Mouse (Mus musculus): ENCODE measurements around the gene Pqlc2. TPM values are rescaled to one million over a fixed set of nuclear protein-coding genes. Genes with fewer than 3 reads are reported as not detected.

The Pqlc2 gene
- total RNA-seq, 2 experiments from 2014 or later: 6.4 to 7.4 TPM

GRCm38 (mm10) chr4:139309651-139310050 is 857 bp downstream of the Pqlc2 start:
- intact Hi-C loops (cut with DNase I): no loop called here
- no peak for DNase-seq

DNA sequence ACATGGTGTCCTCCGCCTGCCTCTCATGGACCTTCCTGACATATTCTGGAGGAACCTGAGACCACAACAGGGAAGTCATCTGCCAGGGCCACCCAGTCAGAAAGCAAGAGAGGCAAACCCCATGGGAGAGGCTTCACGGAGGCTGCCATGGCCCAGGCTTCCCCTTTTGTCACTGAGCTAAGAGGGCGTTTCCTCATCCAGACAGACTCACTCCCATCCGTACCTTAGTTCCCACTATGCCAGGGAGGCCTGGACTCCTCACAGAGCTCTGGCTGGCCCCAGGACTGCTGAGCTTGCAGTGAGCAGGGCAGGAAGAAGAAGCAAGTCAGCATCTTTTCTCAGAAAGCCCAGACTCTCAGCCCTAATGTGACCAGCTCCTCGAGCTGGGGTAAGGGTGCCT is 2.6 kb downstream of the Pqlc2 start:
- DNase-seq: no peak
- intact Hi-C loops (cut with DNase I): no loop called here

DNA sequence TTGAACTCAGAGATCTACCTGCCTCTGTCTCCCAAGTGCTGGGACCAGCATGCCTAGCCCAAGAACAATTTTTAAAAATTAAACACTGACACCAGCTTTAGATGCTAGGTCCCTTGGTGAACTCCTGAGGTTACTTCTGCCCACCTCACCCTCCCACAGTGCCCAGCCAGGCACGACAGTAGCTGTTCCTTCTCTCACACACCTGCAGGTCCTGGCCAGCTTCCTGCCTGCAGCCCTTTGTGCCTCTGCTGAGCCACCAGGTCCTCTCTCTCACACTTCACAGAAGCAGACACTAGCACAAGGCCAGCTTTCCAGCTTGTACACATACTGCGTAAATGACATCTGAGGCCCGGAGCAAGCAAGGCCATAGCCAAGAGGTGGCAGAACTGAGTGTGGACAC is 5.0 kb downstream of the Pqlc2 start:
- no peak for DNase-seq
- intact Hi-C loops (cut with DNase I): no loop called here

DNA sequence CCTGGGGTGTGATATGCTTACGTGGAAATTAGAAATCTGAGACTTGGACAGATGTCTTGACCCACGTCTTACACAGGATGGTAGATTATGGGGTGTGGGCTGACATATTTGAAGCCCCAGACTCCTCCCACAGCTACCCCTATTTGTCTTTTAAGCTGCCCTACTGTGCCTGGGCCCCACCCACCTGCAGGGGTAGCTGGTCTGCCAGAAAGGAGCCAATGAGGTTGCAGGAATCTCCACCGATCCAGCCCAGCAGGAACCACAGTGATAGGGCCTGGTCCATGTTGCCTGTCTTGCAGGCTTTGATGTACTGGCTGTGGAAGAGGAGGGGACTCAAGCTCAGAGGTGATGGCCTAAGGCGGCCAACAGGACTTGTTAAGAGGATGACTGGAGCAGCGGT is 8.3 kb downstream of the Pqlc2 start:
- intact Hi-C loops (cut with DNase I): no loop called here
- DNase-seq: no peak

- intact Hi-C loops (cut with DNase I): no loop called here
- no peak for DNase-seq
Observed at GRCm38 (mm10) chr4:139301780-139302179, 8.7 kb downstream of the Pqlc2 start.

DNA sequence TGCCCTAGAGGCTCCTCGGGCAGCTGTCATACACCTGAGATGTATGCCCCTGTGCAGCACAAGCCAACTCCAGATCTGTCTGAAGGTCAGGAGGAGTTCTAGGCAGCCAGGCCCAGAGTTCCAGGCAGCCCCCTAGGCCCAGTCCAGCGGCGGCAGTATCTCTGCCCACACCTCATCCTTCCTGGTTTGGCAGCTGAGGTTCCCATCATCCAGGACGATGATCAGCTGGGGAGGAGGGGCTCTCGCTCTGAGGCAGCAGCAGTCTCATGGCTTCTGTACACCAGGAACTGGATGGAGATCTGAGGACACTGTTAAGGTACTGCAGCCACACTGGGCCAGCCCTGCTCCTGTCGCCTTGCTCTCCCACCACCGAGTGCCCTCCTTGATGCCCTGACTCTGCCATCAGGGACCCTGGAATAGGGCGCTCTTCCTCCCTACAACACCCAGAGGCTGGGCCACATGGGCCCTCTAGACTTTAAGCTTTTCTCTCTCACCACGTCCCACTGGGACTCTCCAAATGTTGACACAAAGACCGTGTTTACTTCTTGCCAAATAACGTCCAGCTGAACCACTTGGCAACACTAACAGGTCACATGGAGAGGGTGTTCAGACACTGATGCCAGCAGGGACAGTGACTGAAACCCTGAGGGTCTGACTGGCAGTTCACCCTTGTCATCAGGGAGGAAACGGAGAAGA is 11.7 kb downstream of the Pqlc2 start:
- no peak for DNase-seq
- intact Hi-C loops (cut with DNase I): no loop called here

DNA sequence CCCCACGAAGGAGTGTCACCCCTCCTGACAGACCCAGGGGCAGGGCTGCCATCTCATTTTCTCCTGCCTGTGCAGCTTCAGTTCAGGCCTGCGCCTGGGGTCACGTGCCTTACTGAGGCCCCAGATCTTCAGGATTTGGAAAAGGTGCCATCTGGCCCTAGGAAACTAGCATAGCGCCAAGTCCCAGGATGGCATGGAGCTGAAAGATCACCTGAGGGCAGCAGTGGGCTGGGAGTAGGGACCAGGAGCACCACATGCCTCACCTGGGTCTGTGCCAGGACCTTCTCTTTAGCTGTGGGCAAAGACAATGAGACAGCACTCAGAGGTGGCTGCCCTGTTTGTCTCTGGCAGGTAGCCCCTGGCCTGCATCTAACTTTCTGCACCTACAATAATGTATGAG is 12.9 kb downstream of the Pqlc2 start:
- DNase-seq: peak; percentile 45 to 62
- intact Hi-C loops (cut with DNase I): no loop called here

GRCm38 (mm10) chr4:139292038-139292437 is 18.5 kb downstream of the Pqlc2 start:
- no peak for DNase-seq
- intact Hi-C loops (cut with DNase I): no loop called here

DNA sequence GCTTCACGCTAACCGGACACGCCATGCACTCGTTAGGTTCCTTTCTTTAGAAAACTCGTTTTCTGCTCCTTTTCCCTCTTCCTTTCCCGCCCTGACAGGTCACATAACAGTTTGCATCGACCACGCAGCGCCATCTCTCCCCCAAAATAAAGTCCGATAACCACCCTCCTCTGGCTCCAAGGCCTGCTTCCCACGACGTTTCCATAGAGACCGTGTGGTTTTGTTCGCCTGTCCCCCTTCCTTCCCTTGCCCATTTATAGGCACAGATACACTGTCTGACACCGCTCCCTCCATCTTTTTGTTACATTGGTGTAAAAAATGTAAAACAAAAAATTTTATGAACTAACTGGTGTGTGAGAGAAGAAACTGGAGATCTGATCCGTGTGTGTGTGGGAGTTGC is 19.4 kb downstream of the Pqlc2 start:
- no peak for DNase-seq
- intact Hi-C loops (cut with DNase I): no loop called here

DNA sequence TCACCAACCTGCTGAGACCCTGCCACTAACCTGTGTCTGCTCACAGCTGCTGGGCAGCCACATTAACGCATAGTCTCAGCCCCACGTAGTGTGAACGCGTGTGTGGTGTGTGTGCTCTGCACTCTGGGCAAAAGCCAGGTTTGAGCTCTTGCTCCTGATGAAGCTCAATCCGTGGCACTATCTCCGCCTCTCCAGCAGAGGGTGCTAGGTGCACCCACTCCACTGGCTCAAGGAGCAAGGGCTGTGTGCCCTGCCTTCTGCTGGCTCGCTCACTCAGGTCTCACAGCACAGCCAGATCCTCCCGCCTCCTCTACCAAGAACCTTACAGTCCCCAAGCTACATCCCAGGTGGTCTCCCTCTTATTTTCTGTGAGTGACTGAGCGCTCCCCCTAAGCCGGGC is 21.5 kb downstream of the Pqlc2 start:
- peak; percentile 37 to 45 for DNase-seq

DNA sequence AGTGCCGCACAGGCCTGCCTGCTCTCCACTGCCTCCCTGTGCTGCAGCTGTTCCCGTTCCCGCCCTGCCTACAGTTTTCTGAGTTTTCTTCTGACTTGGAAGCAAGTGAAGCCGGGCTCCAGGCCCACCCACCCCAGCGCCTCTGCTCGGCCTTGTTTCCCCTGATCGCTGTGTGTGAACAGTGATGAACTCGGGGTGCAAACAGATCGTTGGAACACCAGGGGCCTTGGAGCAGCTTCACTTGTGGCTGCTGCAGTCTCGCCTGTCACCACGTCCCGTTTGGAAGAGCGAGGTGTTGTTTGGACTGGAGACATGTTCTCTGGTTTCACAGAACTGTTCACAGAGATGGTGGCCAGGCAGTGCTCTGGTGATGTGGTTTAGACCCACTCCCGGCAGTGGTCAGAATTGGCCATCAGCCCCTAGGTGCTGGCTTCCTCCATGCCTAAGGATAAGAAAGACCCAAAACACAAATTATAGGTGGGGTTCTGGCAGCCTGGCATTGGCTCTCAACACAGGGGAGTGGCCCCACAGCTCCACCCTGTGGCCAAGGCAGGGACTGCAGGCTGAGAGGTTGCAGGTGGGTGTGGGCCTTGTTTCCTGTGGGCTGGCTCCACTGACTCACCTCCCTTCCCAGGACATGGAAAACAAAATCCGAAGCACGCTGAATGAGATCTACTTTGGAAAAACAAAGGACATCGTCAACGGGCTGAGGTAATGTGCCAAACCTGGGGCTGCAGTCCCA is 23.2 kb downstream of the Pqlc2 start:
- intact Hi-C loops (cut with DNase I): loop anchor here (1.0 to 2.0 kb wide), 2 partner anchors 26 to 201 kb away; no protein-coding TSS in a partner anchor

More for the DNA sequence above, 21.5 kb downstream of the Pqlc2 start:
- intact Hi-C loops (cut with DNase I): no loop called here

GRCm38 (mm10) chr4:139286234-139286633 is 24.3 kb downstream of the Pqlc2 start:
- no peak for DNase-seq
- intact Hi-C loops (cut with DNase I): loop anchor here (2.0 kb wide), 1 partner anchor 25 kb away; no protein-coding TSS in a partner anchor

More for the DNA sequence above, 23.2 kb downstream of the Pqlc2 start:
- DNase-seq: peak; percentile 86 to 93

GRCm38 (mm10) chr4:139284877-139285276 is 25.6 kb downstream of the Pqlc2 start:
- intact Hi-C loops (cut with DNase I): no loop called here

GRCm38 (mm10) chr4:139282955-139283417 is 27.5 kb downstream of the Pqlc2 start:
- intact Hi-C loops (cut with DNase I): no loop called here
- DNase-seq: peak; percentile 31 to 47

More at GRCm38 (mm10) chr4:139284877-139285276, 25.6 kb downstream of the Pqlc2 start:
- no peak for DNase-seq

DNA sequence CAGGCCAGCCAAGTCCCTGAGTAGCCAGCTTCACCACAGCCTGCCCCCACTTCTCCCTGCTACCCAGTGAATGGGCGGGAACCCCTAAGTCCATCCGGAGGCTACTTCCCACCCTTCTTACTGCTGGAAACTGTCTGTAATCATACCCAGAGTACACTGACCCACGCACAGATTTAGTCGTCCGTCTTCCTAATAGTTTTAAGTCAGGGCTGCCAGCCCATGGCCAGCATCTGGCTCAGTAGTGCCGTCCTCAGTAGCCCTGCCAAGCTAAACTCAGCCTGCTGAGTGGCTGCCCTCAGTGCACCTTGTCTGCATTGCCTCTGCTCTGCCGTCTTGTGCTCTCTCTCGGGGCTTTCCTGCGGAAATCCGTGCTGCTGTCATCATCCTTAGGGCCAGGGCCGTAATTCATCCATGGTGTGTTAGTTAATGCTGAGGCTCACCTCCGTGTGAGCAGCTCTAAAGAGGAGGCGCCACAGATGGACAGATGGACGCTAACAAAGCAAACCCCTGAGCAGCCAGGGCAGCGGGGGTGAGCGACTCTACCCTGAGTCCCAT is 28.6 kb downstream of the Pqlc2 start:
- DNase-seq: no peak
- intact Hi-C loops (cut with DNase I): no loop called here

DNA sequence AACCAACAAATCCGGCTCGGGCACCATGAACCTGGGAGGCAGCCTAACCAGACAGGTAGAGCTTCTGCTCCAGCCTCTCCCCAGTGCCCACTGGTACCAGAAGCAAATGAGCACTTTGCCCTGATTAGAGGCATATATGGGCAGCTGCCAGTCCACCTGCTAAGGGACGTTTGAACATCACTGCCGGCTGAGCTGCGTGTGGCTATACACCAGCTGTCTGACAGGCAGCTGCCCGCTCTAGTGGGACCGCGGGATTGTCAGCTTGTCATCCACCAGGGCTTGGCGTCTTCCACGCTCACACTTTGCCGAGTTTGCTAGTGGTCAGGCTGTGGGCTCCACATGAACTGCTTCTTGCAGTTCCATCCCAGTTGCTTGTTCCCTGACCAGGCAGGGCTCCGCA is 30.0 kb downstream of the Pqlc2 start:
- intact Hi-C loops (cut with DNase I): no loop called here
- no peak for DNase-seq

- no peak for DNase-seq
- intact Hi-C loops (cut with DNase I): no loop called here
Observed at GRCm38 (mm10) chr4:139276411-139276810, 34.1 kb downstream of the Pqlc2 start.

GRCm38 (mm10) chr4:139274573-139274972 is 35.9 kb downstream of the Pqlc2 start:
- intact Hi-C loops (cut with DNase I): no loop called here
- no peak for DNase-seq

- no peak for DNase-seq
- intact Hi-C loops (cut with DNase I): no loop called here
Observed at GRCm38 (mm10) chr4:139272951-139273680, 37.4 kb downstream of the Pqlc2 start.

DNA sequence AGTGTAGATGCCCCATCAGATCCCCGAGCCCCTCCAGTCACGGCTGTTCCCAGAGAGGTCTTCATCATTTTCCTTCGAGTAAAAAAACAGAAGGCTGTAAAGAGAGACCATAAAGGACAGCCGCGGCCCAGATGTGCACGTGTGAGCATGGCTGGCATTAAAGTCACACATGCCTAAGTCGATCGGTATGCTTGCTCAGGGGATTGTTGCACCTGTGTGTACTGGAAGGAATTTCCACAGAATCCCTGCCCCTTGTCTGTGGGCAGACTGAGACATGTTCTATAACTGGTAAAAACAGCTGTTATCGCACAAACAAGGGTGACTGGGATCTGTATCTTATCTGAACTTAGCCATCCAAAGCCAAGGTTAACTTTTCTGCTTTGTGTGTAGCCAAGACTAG is 38.9 kb downstream of the Pqlc2 start:
- DNase-seq: no peak
- intact Hi-C loops (cut with DNase I): no loop called here

- intact Hi-C loops (cut with DNase I): no loop called here
- DNase-seq: no peak
Observed at GRCm38 (mm10) chr4:139270168-139270567, 40.3 kb downstream of the Pqlc2 start.

All from heart, postnatal 36 days (tissue).